Mouse (Mus musculus): Measurements from ENCODE around the gene Ttc39a. TPM values are rescaled to one million over a fixed set of nuclear protein-coding genes. Genes with fewer than 3 reads are reported as not detected.

Ttc39a gene
- polyA plus RNA-seq, 1 experiment from 2014 or later, result 11.6 TPM

GRCm38 (mm10) chr4:109448531-109448930 is 42.1 kb downstream of the Ttc39a start:
- H3K27ac ChIP-seq (ENCODE audit: poor library complexity, severe bottlenecking), result no peak overlapping the region

GRCm38 (mm10) chr4:109456821-109457220 is 50.4 kb downstream of the Ttc39a start:
- Histone ChIP-seq H3K4me3 (no peak overlapping the region), H3K27me3 (replicated peaks) (no peaks in the 10 kb centered on the region), H3K4me1 (replicated peaks) (peaks cover 10% of the 10 kb centered on the region), H3K9me3 (replicated peaks) (no peaks in the 10 kb centered on the region), H3K36me3 (peaks cover 18% of the 10 kb centered on the region), H3K27ac (ENCODE audit: poor library complexity, severe bottlenecking) (no peak overlapping the region), H3K9ac (no peak overlapping the region), H3K4me2 (no peak overlapping the region)
- no peak for ATAC-seq (ENCODE audit: insufficient number of reproducible peaks, low FRiP score)
- WGBS, result 91% methylated on average over 6 of the region's 6 CpGs

More at GRCm38 (mm10) chr4:109448531-109448930, 42.1 kb downstream of the Ttc39a start:
- Histone ChIP-seq H3K9me3 (replicated peaks) (no peaks in the 10 kb centered on the region), H3K36me3 (peaks cover 25% of the 10 kb centered on the region), H3K27me3 (replicated peaks) (no peaks in the 10 kb centered on the region), H3K9ac (no peak overlapping the region), H3K4me3 (no peak overlapping the region), H3K4me2 (no peak overlapping the region), H3K4me1 (replicated peaks) (peaks cover 31% of the 10 kb centered on the region)
- 96% methylated on average over 2 of the region's 2 CpGs for WGBS
- no peak for ATAC-seq (ENCODE audit: insufficient number of reproducible peaks, low FRiP score)

GRCm38 (mm10) chr4:109460421-109461179 is 54.2 kb downstream of the Ttc39a start:
- WGBS, result 38% methylated on average over 3 of the region's 3 CpGs
- peak overlapping the region; percentile 48 for H3K9ac ChIP-seq

GRCm38 (mm10) chr4:109463892-109464291 is 57.5 kb downstream of the Ttc39a start:
- no peaks in the 10 kb centered on the region for H3K27me3 ChIP-seq (replicated peaks)
- peaks cover 10% of the 10 kb centered on the region for H3K4me1 ChIP-seq (replicated peaks)
- H3K4me3 ChIP-seq, result no peak overlapping the region
- no peak overlapping the region for H3K4me2 ChIP-seq
- H3K9me3 ChIP-seq (replicated peaks), result no peaks in the 10 kb centered on the region
- no peak for ATAC-seq (ENCODE audit: insufficient number of reproducible peaks, low FRiP score)
- H3K27ac ChIP-seq (ENCODE audit: poor library complexity, severe bottlenecking), result no peak overlapping the region
- no peaks in the 10 kb centered on the region for H3K36me3 ChIP-seq
- H3K9ac ChIP-seq, result no peak overlapping the region

More at GRCm38 (mm10) chr4:109460421-109461179, 54.2 kb downstream of the Ttc39a start:
- H3K36me3 ChIP-seq, result peaks cover 3% of the 10 kb centered on the region; the same call in 1 of the 2 replicates
- peak overlapping the region; percentile 48 for H3K4me2 ChIP-seq
- no peaks in the 10 kb centered on the region for H3K9me3 ChIP-seq (replicated peaks)
- peak overlapping the region; percentile 94 for H3K27ac ChIP-seq (ENCODE audit: poor library complexity, severe bottlenecking)
- no peaks in the 10 kb centered on the region for H3K27me3 ChIP-seq (replicated peaks)
- H3K4me3 ChIP-seq, result no peak overlapping the region
- ATAC-seq (ENCODE audit: insufficient number of reproducible peaks, low FRiP score), result peak; percentile 85
- H3K4me1 ChIP-seq (replicated peaks), result peaks cover 10% of the 10 kb centered on the region

- Histone ChIP-seq H3K9ac (no peak overlapping the region), H3K4me3 (no peak overlapping the region), H3K4me2 (no peak overlapping the region), H3K9me3 (replicated peaks) (no peaks in the 10 kb centered on the region), H3K27me3 (replicated peaks) (no peaks in the 10 kb centered on the region), H3K27ac (ENCODE audit: poor library complexity, severe bottlenecking) (no peak overlapping the region), H3K4me1 (replicated peaks) (peaks cover 12% of the 10 kb centered on the region; the same call in 1 of the 2 replicates), H3K36me3 (peaks cover 9% of the 10 kb centered on the region)
- ATAC-seq (ENCODE audit: insufficient number of reproducible peaks, low FRiP score), result no peak
Observed at GRCm38 (mm10) chr4:109467687-109468086, 61.3 kb downstream of the Ttc39a start.

GRCm38 (mm10) chr4:109471606-109472005 is 65.2 kb downstream of the Ttc39a start:
- no peaks in the 10 kb centered on the region for H3K9me3 ChIP-seq (replicated peaks)
- H3K9ac ChIP-seq, result no peak overlapping the region
- peaks cover 17% of the 10 kb centered on the region for H3K4me1 ChIP-seq (replicated peaks)
- no peaks in the 10 kb centered on the region for H3K27me3 ChIP-seq (replicated peaks)
- no peak overlapping the region for H3K27ac ChIP-seq (ENCODE audit: poor library complexity, severe bottlenecking)
- H3K4me2 ChIP-seq, result no peak overlapping the region
- H3K4me3 ChIP-seq, result no peak overlapping the region
- peaks cover 10% of the 10 kb centered on the region for H3K36me3 ChIP-seq
- ATAC-seq (ENCODE audit: insufficient number of reproducible peaks, low FRiP score), result no peak

- Histone ChIP-seq H3K36me3 (peaks cover 10% of the 10 kb centered on the region), H3K9ac (no peak overlapping the region), H3K4me3 (no peak overlapping the region), H3K4me1 (replicated peaks) (peaks cover 17% of the 10 kb centered on the region), H3K4me2 (no peak overlapping the region), H3K9me3 (replicated peaks) (no peaks in the 10 kb centered on the region), H3K27me3 (replicated peaks) (no peaks in the 10 kb centered on the region), H3K27ac (ENCODE audit: poor library complexity, severe bottlenecking) (no peak overlapping the region)
- ATAC-seq (ENCODE audit: insufficient number of reproducible peaks, low FRiP score), result no peak
- WGBS, result 86% methylated on average over 3 of the region's 3 CpGs
Observed at GRCm38 (mm10) chr4:109472566-109472965, 66.1 kb downstream of the Ttc39a start.

- H3K9me3 ChIP-seq (replicated peaks), result no peaks in the 10 kb centered on the region
- H3K9ac ChIP-seq, result no peak overlapping the region
- peaks cover 10% of the 10 kb centered on the region for H3K36me3 ChIP-seq
- H3K4me1 ChIP-seq (replicated peaks), result peaks cover 17% of the 10 kb centered on the region
- 45% methylated on average over 2 of the region's 2 CpGs for WGBS
- H3K4me2 ChIP-seq, result peak overlapping the region; percentile 62
- peak overlapping the region; percentile 100 for H3K4me3 ChIP-seq
- no peak overlapping the region for H3K27ac ChIP-seq (ENCODE audit: poor library complexity, severe bottlenecking)
- ATAC-seq (ENCODE audit: insufficient number of reproducible peaks, low FRiP score), result no peak
- H3K27me3 ChIP-seq (replicated peaks), result no peaks in the 10 kb centered on the region
Observed at GRCm38 (mm10) chr4:109475078-109475477, 68.7 kb downstream of the Ttc39a start.

- Histone ChIP-seq H3K27ac (ENCODE audit: poor library complexity, severe bottlenecking) (peak overlapping the region; percentile 99), H3K36me3 (peaks cover 10% of the 10 kb centered on the region), H3K4me2 (peak overlapping the region; percentile 71), H3K4me1 (replicated peaks) (peaks cover 13% of the 10 kb centered on the region), H3K9ac (peak overlapping the region; percentile 100), H3K27me3 (replicated peaks) (no peaks in the 10 kb centered on the region), H3K4me3 (peak overlapping the region; percentile 100), H3K9me3 (replicated peaks) (no peaks in the 10 kb centered on the region)
- peak; percentile 83 for ATAC-seq (ENCODE audit: insufficient number of reproducible peaks, low FRiP score)
- under 1% methylated on average over 68 of the region's 68 CpGs for WGBS
Observed at GRCm38 (mm10) chr4:109475577-109476553, 69.4 kb downstream of the Ttc39a start.

GRCm38 (mm10) chr4:109476554-109477014 is 70.2 kb downstream of the Ttc39a start:
- Histone ChIP-seq H3K9me3 (replicated peaks) (no peaks in the 10 kb centered on the region), H3K4me2 (peak overlapping the region; percentile 71), H3K9ac (peak overlapping the region; percentile 100), H3K4me1 (replicated peaks) (peaks cover 10% of the 10 kb centered on the region), H3K4me3 (peak overlapping the region; percentile 100), H3K36me3 (peaks cover 10% of the 10 kb centered on the region), H3K27ac (ENCODE audit: poor library complexity, severe bottlenecking) (peak overlapping the region; percentile 99), H3K27me3 (replicated peaks) (no peaks in the 10 kb centered on the region)
- under 1% methylated on average over 39 of the region's 39 CpGs for WGBS
- peak; percentile 98 for ATAC-seq (ENCODE audit: insufficient number of reproducible peaks, low FRiP score)

GRCm38 (mm10) chr4:109477454-109477853 is 71.0 kb downstream of the Ttc39a start:
- Histone ChIP-seq H3K4me1 (replicated peaks) (peaks cover 5% of the 10 kb centered on the region), H3K27me3 (replicated peaks) (no peaks in the 10 kb centered on the region), H3K9me3 (replicated peaks) (no peaks in the 10 kb centered on the region), H3K27ac (ENCODE audit: poor library complexity, severe bottlenecking) (no peak overlapping the region), H3K9ac (no peak overlapping the region), H3K4me2 (no peak overlapping the region), H3K4me3 (no peak overlapping the region), H3K36me3 (peaks cover 4% of the 10 kb centered on the region)
- ATAC-seq (ENCODE audit: insufficient number of reproducible peaks, low FRiP score), result no peak
- WGBS, result 91% methylated on average over 3 of the region's 3 CpGs
